8 mouse cellular contexts compared by ENCODE assay signal in genomic region chr2:49744251-49745093, GRCm38 (mm10). TPM values are rescaled to one million over a fixed set of nuclear protein-coding genes. Genes with fewer than 3 reads are reported as not detected.
DNase-seq lines count a peak whose midpoint lies in the region; ATAC-seq and TF ChIP-seq lines count a peak whose summit lies in the region.

No protein-coding gene starts in this region.

- intact Hi-C loops in gastrocnemius, adult 2 months (cut with DNase I) = no loop called here

- TF ChIP-seq EP300 in stomach, postnatal 0 days (optimal IDR thresholded peaks at IDR 0.05) = no peak

- H3K9me3 ChIP-seq in intestine, embryonic 15.5 days = no peaks in the 10 kb centered on the region
- no peaks in the 10 kb centered on the region for H3K9me3 ChIP-seq in stomach, postnatal 0 days (ENCODE audit: control insufficient read depth, low read length)

- H3K27ac ChIP-seq in gastrocnemius, adult 2 months = peak overlapping the region; percentile 63
- H3K27ac ChIP-seq in intestine, embryonic 15.5 days = 0 out of 2 replicates have a peak overlapping the region, but pooled peaks have one; percentile 22
- H3K27ac ChIP-seq in stomach, postnatal 0 days (replicated peaks) = 0 out of 2 replicates have a peak overlapping the region, but pooled peaks have one; percentile 41

- ATAC-seq in intestine, embryonic 15.5 days = peak; percentile 25; the same call in 1 of the 2 replicates
- peak; percentile 74 for ATAC-seq in stomach, postnatal 0 days (ENCODE audit: low FRiP score, low TSS enrichment)

- H3K27me3 ChIP-seq in intestine, embryonic 15.5 days (replicated peaks) = no peaks in the 10 kb centered on the region
- H3K27me3 ChIP-seq in stomach, postnatal 0 days (ENCODE audit: control insufficient read depth, insufficient read depth, low read length) = no peaks in the 10 kb centered on the region

- peak overlapping the region; percentile 30; the same call in 1 of the 2 replicates for H3K4me2 ChIP-seq in intestine, embryonic 15.5 days (replicated peaks)
- H3K4me2 ChIP-seq in stomach, postnatal 0 days (replicated peaks; ENCODE audit: low read depth) = peak overlapping the region; percentile 45

- no peak for TF ChIP-seq CTCF in gastrocnemius, adult 2 months (IDR thresholded peaks at IDR 0.05)
- peak; percentile 19; the same call in 1 of the 2 replicates for TF ChIP-seq CTCF in stomach, postnatal 0 days (IDR thresholded peaks at IDR 0.05; ENCODE audit: low read depth)

- no peak overlapping the region for H3K9ac ChIP-seq in intestine, embryonic 15.5 days
- no peak overlapping the region for H3K9ac ChIP-seq in stomach, postnatal 0 days (ENCODE audit: low read length)

- H3K4me1 ChIP-seq in intestine, embryonic 15.5 days (replicated peaks) = peaks cover 14% of the 10 kb centered on the region
- peaks cover 11% of the 10 kb centered on the region for H3K4me1 ChIP-seq in stomach, postnatal 0 days (replicated peaks; ENCODE audit: control insufficient read depth, insufficient read depth)

- H3K36me3 ChIP-seq in intestine, embryonic 15.5 days = no peaks in the 10 kb centered on the region
- H3K36me3 ChIP-seq in stomach, postnatal 0 days (ENCODE audit: control insufficient read depth, insufficient read depth, low read length) = no peaks in the 10 kb centered on the region

- peak overlapping the region; percentile 66 for H3K4me3 ChIP-seq in gastrocnemius, adult 2 months
- no peak overlapping the region for H3K4me3 ChIP-seq in intestine, embryonic 15.5 days (replicated peaks)
- H3K4me3 ChIP-seq in stomach, postnatal 0 days (ENCODE audit: low read depth, low read length) = peak overlapping the region; percentile 8; the same call in 1 of the 2 replicates

- DNase-seq in gastrocnemius, adult 2 months = peak; percentile 51
- DNase-seq in gastrocnemius, postnatal 10 days = no peak
- DNase-seq in retina, adult 2 months (ENCODE audit: low read depth, low spot score) = peak; percentile 50
- DNase-seq in retina, embryonic 14.5 days (ENCODE audit: low spot score) = no peak
- no peak for DNase-seq in stomach, postnatal 0 days (ENCODE audit: low spot score)
- no peak for DNase-seq in layer of hippocampus, adult 9-11 months
- no peak for DNase-seq in lung, postnatal 14 days

- WGBS in intestine, embryonic 15.5 days = 48% methylated on average over 11 of the region's 11 CpGs
- WGBS in stomach, postnatal 0 days = 29% methylated on average over 11 of the region's 11 CpGs

RNA-seq across cellular contexts. Expression of gene Lypd6b, which starts 43.0 kb away (rescaled TPM):
- total RNA-seq in gastrocnemius, adult 2 months (2021) = not detected
- under 1 TPM in 1 of 2 experiments, not detected in 1; 0.14 TPM for total RNA-seq in gastrocnemius, postnatal 10 days (2021)
- polyA plus RNA-seq in intestine, embryonic 15.5 days (2015; fragmentation: Nextera tagmentation; extraction: Ambion mirVana) = 2.0 and 2.8 TPM in 2 replicates
- 31.2 and 31.8 TPM in 2 replicates for polyA plus RNA-seq in stomach, postnatal 0 days (2015; fragmentation: Nextera tagmentation; extraction: Ambion mirVana)

Comparison
In these comparisons a context has a peak if more than half of its experiments do, and no peak if none do; other contexts are left out.
1. DNase-seq: peak in gastrocnemius, adult 2 months (single experiment) and retina, adult 2 months (single experiment); none in gastrocnemius, postnatal 10 days (single experiment), retina, embryonic 14.5 days (single experiment), stomach, postnatal 0 days (single experiment), layer of hippocampus, adult 9-11 months (single experiment) and lung, postnatal 14 days (single experiment).
2. Peak in every context shown above with its lines, with median percentiles within 50 percentile points of each other: H3K27ac ChIP-seq.